Mouse (Mus musculus) embryonic facial prominence, embryonic 10.5 days (tissue): ENCODE data around the gene Olfml2b. TPM values are rescaled to one million over a fixed set of nuclear protein-coding genes. Genes with fewer than 3 reads are reported as not detected.
A peak's percentile ranks its signal among the peaks of the same experiment; 100 is the strongest.

Experiments
- DNase-seq: peaks from one replicate; pipeline ENCODE4 v3.0.0-alpha.2; 2017; ENCODE audit warnings: low spot score
- H3K27ac ChIP-seq: fragments of 300-500 bp; sonication (generic); replicated peaks from 2 replicates; pipeline ENCODE4 v1.5.1; 2016; ENCODE audit warnings: mild to moderate bottlenecking
- H3K27me3 ChIP-seq: fragments of 300-500 bp; sonication (generic); replicated peaks from 2 replicates; pipeline ENCODE4 v1.6.1; 2016; ENCODE audit warnings: low read depth, mild to moderate bottlenecking; ENCODE audit not compliant: poor library complexity, severe bottlenecking
- H3K36me3 ChIP-seq: fragments of 300-500 bp; sonication (generic); replicated peaks from 2 replicates; pipeline ENCODE4 v1.6.1; 2016; ENCODE audit warnings: mild to moderate bottlenecking, moderate library complexity
- H3K4me1 ChIP-seq: fragments of 300-500 bp; sonication (generic); 2 replicates; pipeline ENCODE4 v1.6.1; 2016
- H3K4me3 ChIP-seq: fragments of 300-500 bp; sonication (generic); 2 replicates; pipeline ENCODE4 v1.5.1; 2016; ENCODE audit warnings: mild to moderate bottlenecking, moderate library complexity
- H3K9me3 ChIP-seq: fragments of 300-500 bp; sonication (generic); 2 replicates; pipeline ENCODE4 v1.6.1; 2016; ENCODE audit warnings: mild to moderate bottlenecking
- WGBS: fragments of 180-500 bp; shearing (Covaris S2); methylation state at CpG from one replicate; pipeline ENCODE4 v1.1.7; 2016; 5-methylcytosine and 5-hydroxymethylcytosine counted together
- polyA plus RNA-seq: library from polyadenylated mRNA; unstranded; fragments of >200 nt; fragmentation: Nextera tagmentation; extraction: Ambion mirVana; gene quantifications from 2 replicates; pipeline ENCODE4 v1.2.1, GENCODE M21; 2016

The Olfml2b gene
- polyA plus RNA-seq: 5.5 and 6.0 TPM in 2 replicates

DNA sequence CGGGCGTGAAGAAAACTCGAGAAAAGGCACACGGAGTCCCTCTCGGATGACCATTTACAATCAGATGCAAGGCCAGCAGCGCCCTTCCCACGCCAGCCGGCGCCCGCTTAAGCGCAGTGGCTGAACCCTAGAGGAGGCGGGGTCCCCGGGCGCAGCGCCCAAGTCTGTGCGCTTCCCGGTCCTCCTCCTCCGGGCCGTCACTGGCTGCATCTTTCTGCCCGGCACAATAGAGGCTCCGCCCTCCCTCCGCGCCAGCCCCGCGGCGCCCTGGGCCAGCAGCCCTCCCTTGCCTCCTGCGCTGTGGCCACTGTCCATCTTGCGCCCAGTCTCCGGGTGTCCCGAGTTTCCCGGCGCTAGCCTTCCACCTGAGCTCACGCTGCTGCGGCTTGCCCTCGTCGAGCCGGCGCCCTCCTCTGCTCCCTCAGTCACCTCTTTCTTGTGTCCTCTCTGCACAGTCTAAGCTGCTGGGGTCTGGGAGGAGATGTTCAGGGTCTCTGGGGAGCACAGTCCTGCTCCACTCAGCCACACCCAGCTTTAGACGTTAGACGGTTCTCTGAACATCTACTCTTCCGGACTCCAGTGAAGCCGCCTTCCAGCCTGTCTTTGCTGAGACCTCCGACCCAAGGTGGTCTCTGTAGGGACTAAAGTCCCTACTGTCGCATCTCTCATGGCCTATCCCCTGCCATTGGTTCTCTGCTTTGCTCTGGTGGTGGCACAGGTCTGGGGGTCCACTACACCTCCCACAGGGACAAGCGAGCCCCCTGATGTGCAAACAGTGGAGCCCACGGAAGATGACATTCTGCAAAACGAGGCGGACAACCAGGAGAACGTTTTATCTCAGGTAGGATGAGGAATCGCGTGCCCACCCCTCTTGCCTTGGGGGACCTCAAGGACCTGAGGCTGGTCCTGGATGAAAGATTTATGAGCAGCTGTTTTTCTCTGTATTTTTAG lies at the start of gene Olfml2b:
Olfml2b (plus strand) TSS at position 278 of the 951 bp plus-strand sequence.
- peak; percentile 90 for DNase-seq
- Histone ChIP-seq H3K9me3 (no peaks in the 10 kb centered on the region; the same call in 1 of the 2 replicates), H3K4me1 (peaks cover 25% of the 10 kb centered on the region), H3K27me3 (peaks cover 25% of the 10 kb centered on the region), H3K36me3 (no peaks in the 10 kb centered on the region; the same call in 1 of the 2 replicates), H3K27ac (peak within 1 kb of the TSS; percentile 82), H3K4me3 (peak within 1 kb of the TSS; percentile 66)
- 14% methylated on average over 51 of the region's 51 CpGs for WGBS

GRCm38 (mm10) chr1:170594575-170594974 lies 49.8 kb upstream of the Olfml2b start:
- Histone ChIP-seq H3K27me3 (peaks cover 13% of the 10 kb centered on the region), H3K4me1 (no peaks in the 10 kb centered on the region), H3K36me3 (no peaks in the 10 kb centered on the region), H3K4me3 (no peak overlapping the region), H3K9me3 (peaks cover 11% of the 10 kb centered on the region; the same call in 1 of the 2 replicates), H3K27ac (no peak overlapping the region)
- WGBS: 94% methylated on average over 7 of the region's 7 CpGs
- no peak for DNase-seq

GRCm38 (mm10) chr1:170605228-170606001 lies 38.9 kb upstream of the Olfml2b start:
- Histone ChIP-seq H3K27ac (no peak overlapping the region), H3K27me3 (no peaks in the 10 kb centered on the region), H3K4me1 (peaks cover 7% of the 10 kb centered on the region), H3K36me3 (no peaks in the 10 kb centered on the region), H3K4me3 (no peak overlapping the region), H3K9me3 (no peaks in the 10 kb centered on the region)
- 65% methylated on average over 21 of the region's 21 CpGs for WGBS
- peak; percentile 13 for DNase-seq

DNA sequence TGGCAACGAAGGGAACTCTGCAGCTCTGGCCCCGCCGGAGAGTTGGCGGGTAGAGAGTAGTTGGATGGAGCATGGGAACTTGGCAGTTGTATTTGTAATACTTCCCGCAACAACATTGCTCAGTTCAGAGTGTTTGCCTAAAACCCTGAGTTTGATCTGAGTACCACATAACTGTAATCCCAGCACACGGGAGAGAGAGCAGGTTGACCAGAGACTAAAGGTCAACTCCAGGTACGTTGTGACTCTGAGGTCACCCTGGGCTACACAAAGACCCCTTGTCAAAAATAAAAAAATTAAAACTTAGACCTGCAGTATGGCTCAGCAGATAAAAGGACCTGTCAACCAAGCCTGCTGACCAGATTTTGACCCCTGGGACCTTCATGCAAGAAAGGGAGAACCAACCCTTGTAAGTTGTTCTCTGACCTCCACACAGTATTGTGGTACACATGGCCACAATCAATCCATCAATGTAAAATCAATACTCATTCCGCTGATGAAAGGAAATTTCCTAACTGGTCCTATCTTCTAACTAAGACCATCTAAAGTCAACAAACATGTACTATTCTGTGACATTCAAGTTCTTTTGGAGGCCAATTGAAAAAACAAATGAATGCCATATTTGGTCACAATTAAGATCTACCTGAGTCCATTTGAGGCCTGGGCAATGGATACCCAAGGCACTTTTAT lies 37.0 kb upstream of the Olfml2b start:
- 88% methylated on average over 8 of the region's 8 CpGs for WGBS
- H3K27me3 ChIP-seq: no peaks in the 10 kb centered on the region
- no peak overlapping the region for H3K4me3 ChIP-seq
- no peak for DNase-seq
- H3K4me1 ChIP-seq: peaks cover 7% of the 10 kb centered on the region
- no peak overlapping the region for H3K27ac ChIP-seq
- no peaks in the 10 kb centered on the region for H3K9me3 ChIP-seq
- no peaks in the 10 kb centered on the region for H3K36me3 ChIP-seq

DNA sequence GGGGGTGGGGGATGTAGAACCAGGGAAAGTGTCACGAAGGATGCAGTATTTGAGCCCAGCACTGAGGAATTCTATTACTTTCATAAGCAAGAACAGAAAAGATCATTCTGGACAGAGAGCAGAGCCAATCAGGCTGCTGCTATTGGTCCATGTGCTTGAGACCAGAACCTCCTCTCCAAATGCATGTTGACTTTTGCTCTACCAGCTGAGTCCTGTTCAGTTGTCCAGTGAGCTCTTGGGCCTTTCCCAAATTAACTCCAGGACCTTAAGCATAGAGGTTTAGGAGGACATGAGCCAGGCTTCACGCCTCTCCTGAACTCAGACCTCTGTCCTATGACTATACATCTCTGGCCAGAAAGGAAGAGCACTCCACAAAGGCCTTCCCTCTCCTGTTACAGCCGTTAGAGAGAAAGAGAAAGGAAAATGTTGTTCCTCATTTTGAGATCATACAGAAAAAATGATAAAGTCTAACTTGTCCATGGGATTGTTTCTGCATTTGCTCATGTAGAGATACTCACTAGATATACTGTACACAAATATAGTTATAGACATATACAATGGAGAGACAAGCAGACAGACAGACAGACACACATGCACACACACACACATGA lies 35.8 kb upstream of the Olfml2b start:
- Histone ChIP-seq H3K36me3 (no peaks in the 10 kb centered on the region), H3K27me3 (no peaks in the 10 kb centered on the region), H3K4me3 (no peak overlapping the region), H3K9me3 (no peaks in the 10 kb centered on the region), H3K4me1 (peaks cover 7% of the 10 kb centered on the region), H3K27ac (no peak overlapping the region)
- DNase-seq: no peak
- WGBS: 89% methylated on average over 3 of the region's 3 CpGs

GRCm38 (mm10) chr1:170609872-170610271 lies 34.5 kb upstream of the Olfml2b start:
- Histone ChIP-seq H3K4me3 (no peak overlapping the region), H3K36me3 (no peaks in the 10 kb centered on the region), H3K4me1 (peaks cover 7% of the 10 kb centered on the region), H3K27me3 (no peaks in the 10 kb centered on the region), H3K9me3 (no peaks in the 10 kb centered on the region), H3K27ac (no peak overlapping the region)
- 84% methylated on average over 7 of the region's 7 CpGs for WGBS
- no peak for DNase-seq

GRCm38 (mm10) chr1:170610289-170610688 lies 34.0 kb upstream of the Olfml2b start:
- no peak overlapping the region for H3K4me3 ChIP-seq
- WGBS: 80% methylated on average over 3 of the region's 3 CpGs
- no peaks in the 10 kb centered on the region for H3K9me3 ChIP-seq
- H3K27me3 ChIP-seq: no peaks in the 10 kb centered on the region
- H3K36me3 ChIP-seq: no peaks in the 10 kb centered on the region
- H3K27ac ChIP-seq: no peak overlapping the region
- no peak for DNase-seq
- peaks cover 5% of the 10 kb centered on the region for H3K4me1 ChIP-seq

DNA sequence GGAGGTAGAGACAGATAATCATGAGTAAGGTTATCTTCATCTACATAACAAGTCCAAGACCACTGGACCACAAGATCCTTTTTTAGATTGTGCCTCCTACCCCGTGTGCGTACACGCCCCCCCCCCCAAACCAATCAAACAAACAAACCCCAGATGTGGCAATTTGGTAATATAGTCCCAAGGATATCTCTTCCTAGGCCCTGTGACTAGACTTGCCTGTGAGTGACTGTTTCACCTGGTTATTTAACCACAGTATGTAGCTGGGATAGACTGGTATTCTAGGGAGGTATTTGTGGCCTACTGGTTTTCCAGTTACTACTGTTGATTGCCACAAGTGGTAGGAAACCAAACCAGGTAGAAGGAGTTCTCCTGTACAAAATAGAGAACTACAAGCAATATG lies 33.6 kb upstream of the Olfml2b start:
- WGBS: 88% methylated on average over 3 of the region's 3 CpGs

DNA sequence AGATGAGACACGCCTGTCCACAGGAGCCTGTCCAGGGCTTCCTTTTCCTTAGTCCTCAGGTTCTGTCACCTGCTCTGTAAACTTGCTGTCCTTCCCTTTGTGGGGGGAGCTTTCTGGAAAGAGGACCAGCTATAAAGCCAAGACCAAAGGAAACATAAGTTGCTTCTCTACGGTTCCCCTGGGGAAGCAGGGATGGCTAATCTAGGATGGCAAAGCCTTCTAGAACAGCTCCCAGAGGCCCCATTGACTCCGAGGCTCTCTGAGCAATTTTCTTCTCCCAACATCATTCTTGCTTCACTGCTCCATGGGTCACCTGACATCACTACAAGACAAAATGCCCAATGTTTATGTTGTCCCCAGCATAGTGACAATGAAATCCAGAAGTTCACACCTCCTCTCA lies 32.7 kb upstream of the Olfml2b start:
- H3K9me3 ChIP-seq: no peaks in the 10 kb centered on the region
- H3K4me3 ChIP-seq: no peak overlapping the region
- WGBS: 89% methylated on average over 3 of the region's 3 CpGs
- no peaks in the 10 kb centered on the region for H3K36me3 ChIP-seq
- no peaks in the 10 kb centered on the region for H3K27me3 ChIP-seq
- H3K27ac ChIP-seq: no peak overlapping the region
- H3K4me1 ChIP-seq: no peaks in the 10 kb centered on the region
- DNase-seq: no peak

More for the DNA sequence above, 33.6 kb upstream of the Olfml2b start:
- H3K36me3 ChIP-seq: no peaks in the 10 kb centered on the region
- no peak overlapping the region for H3K4me3 ChIP-seq
- peaks cover under 1% of the 10 kb centered on the region; the same call in 1 of the 2 replicates for H3K4me1 ChIP-seq
- no peak overlapping the region for H3K27ac ChIP-seq
- no peaks in the 10 kb centered on the region for H3K27me3 ChIP-seq
- DNase-seq: no peak
- H3K9me3 ChIP-seq: no peaks in the 10 kb centered on the region

DNA sequence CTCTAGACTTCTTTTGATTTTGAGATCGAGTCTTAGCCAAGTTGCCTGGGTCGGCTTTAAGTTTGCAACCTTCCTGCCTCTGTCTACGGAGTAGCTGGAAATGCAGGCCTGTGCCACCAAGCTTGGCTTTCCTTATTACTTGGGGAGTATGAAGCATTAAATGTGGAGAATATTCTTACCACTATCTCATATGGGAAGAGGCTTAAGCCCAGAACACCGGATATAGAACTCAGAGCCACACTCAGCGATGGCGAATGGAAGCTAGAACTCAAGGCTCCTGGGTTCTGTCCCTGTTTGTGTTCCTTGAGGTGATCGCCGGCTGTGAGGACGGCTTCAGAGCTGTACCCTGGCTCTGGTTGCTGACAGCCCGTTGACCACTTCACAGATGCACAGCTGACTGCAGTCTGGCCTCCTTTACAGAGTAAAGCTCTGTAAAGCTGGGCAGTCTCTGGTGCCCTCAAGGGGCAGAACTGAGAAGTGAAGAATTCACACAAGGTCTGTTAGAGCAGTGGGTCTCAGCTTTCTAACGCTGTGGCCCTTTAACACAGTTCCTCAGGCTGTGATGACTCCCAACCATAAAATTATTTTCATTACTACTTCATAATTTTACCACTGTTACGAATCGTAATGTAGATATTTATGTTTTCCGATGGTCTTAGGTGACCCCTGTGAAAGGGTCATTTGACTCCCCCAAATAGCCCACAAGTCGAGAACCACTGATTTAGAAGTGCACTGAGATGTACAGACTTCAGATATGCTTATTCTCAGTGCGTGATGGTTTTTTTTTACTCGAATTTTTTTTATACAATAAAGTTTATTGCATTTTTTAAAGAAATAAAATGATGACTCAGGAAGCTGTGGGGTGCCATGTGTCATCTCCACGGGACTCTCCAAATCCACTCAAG lies 31.1 kb upstream of the Olfml2b start:
- DNase-seq: peak; percentile 76
- no peak overlapping the region for H3K4me3 ChIP-seq
- no peaks in the 10 kb centered on the region for H3K9me3 ChIP-seq
- no peaks in the 10 kb centered on the region for H3K4me1 ChIP-seq
- no peaks in the 10 kb centered on the region for H3K36me3 ChIP-seq
- no peaks in the 10 kb centered on the region for H3K27me3 ChIP-seq
- 64% methylated on average over 18 of the region's 18 CpGs for WGBS
- H3K27ac ChIP-seq: no peak overlapping the region

DNA sequence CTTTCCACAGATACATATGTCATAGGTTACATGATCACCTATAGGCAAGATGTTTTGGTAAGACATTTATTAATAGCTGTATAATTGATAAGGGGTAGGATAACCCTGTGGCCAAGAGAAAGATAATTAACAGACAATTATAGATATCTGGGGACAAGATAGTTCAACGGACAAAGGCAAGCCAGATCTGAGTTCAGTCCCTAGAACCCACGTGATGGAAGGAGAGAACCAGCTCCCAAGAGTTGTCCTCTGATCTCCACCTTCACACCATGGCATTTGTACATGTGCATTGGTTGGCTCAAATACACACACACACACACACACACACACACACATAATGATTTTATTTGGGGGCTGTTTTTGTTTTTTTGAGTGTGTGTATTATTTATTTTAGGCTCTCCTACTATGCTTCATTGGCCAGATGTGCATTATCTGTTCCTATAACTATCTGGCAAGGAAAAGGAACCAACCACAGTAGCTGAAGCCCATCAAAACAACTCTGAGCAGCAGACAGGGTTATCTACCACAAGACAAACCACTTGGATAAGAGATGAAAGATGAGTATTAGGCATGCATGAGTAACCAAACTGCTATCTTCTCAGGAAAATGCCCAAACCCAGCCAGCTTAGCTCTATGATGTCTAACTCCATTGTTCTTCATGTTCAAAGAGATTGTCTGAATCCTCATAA lies 24.5 kb upstream of the Olfml2b start:
- no peak for DNase-seq
- Histone ChIP-seq H3K27me3 (no peaks in the 10 kb centered on the region), H3K36me3 (no peaks in the 10 kb centered on the region), H3K27ac (no peak overlapping the region), H3K4me1 (no peaks in the 10 kb centered on the region), H3K9me3 (no peaks in the 10 kb centered on the region), H3K4me3 (no peak overlapping the region)
- WGBS: 85% methylated on average over 2 of the region's 2 CpGs
